Mouse (Mus musculus) limb, embryonic 11.5 days (tissue): ENCODE results near the gene Emilin2. TPM values are rescaled to one million over a fixed set of nuclear protein-coding genes. Genes with fewer than 3 reads are reported as not detected.

ENCODE experiments used
- ATAC-seq: fragments of 200-750 bp; cut with Nextera tagmentation; 2 replicates; pipeline ENCODE4 v1.8.0; 2017; ENCODE audit warnings: low read depth; ENCODE audit not compliant: insufficient number of reproducible peaks, low FRiP score, low TSS enrichment
- DNase-seq: peaks from one replicate; pipeline ENCODE4 v3.0.0-alpha.2; 2015; ENCODE audit warnings: low spot score
- H3K27ac ChIP-seq: fragments of 300-500 bp; sonication (generic); replicated peaks from 2 replicates; pipeline ENCODE4 v1.5.1; 2014; ENCODE audit warnings: low read depth, mild to moderate bottlenecking, low read length
- H3K27me3 ChIP-seq: fragments of 300-500 bp; sonication (generic); 2 replicates; pipeline ENCODE4 v1.6.1; 2014; ENCODE audit warnings: mild to moderate bottlenecking, low read length, mixed read lengths; ENCODE audit not compliant: control insufficient read depth, insufficient read depth
- H3K36me3 ChIP-seq: fragments of 300-500 bp; sonication (generic); 2 replicates; pipeline ENCODE4 v1.6.1; 2014; ENCODE audit warnings: mild to moderate bottlenecking, low read length, moderate library complexity, mixed read lengths; ENCODE audit not compliant: control insufficient read depth, insufficient read depth
- H3K4me1 ChIP-seq: fragments of 300-500 bp; sonication (generic); 2 replicates; pipeline ENCODE4 v1.6.1; 2014; ENCODE audit warnings: low read length, mixed read lengths; ENCODE audit not compliant: control insufficient read depth, insufficient read depth
- H3K4me2 ChIP-seq: fragments of 300-500 bp; sonication (generic); 2 replicates; pipeline ENCODE4 v1.6.1; 2014; ENCODE audit warnings: low read depth, mild to moderate bottlenecking, moderate library complexity; ENCODE audit not compliant: severe bottlenecking
- H3K4me3 ChIP-seq: fragments of 300-500 bp; sonication (generic); 2 replicates; pipeline ENCODE4 v1.5.1; 2014; ENCODE audit warnings: low read depth, low read length
- H3K9ac ChIP-seq: fragments of 300-500 bp; sonication (generic); 2 replicates; pipeline ENCODE4 v1.6.1; 2014; ENCODE audit warnings: mild to moderate bottlenecking, low read length
- H3K9me3 ChIP-seq: fragments of 300-500 bp; sonication (generic); 2 replicates; pipeline ENCODE4 v1.6.1; 2016; ENCODE audit warnings: low read length; ENCODE audit not compliant: control insufficient read depth
- WGBS: fragments of 180-500 bp; shearing (Covaris S2); extraction: QIAGEN DNeasy Blood & Tissue Kit; methylation state at CpG from one replicate; pipeline ENCODE4 v1.1.7; 2014; 5-methylcytosine and 5-hydroxymethylcytosine counted together
- polyA plus RNA-seq: library from polyadenylated mRNA; unstranded; fragments of >200 nt; fragmentation: Nextera tagmentation; extraction: Ambion mirVana; gene quantifications from 2 replicates; pipeline ENCODE4 v1.2.1, GENCODE M21; 2014

Gene Emilin2
- polyA plus RNA-seq, 1 experiment from 2014 or later = 15.8 TPM

DNA sequence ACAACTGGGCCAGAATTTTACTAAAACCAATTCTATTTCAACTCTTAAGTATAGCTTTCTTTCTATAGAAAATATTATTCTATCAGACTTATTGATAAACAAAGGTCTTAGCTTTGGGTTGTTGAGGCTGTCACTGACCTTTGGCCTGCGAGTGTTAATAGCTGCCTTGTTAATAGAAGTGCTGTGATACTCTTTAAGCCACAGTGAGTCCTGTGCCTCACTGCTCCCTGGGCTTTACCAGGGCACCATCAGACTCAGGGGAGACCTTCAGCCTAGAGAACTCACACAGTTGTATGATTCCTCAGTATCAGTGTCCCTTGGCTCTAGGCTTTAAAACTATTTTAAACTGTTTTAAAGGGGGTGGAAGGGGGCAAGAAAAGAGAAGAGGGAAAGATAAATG is 103.4 kb downstream of the Emilin2 start:
- Histone ChIP-seq H3K4me1 (0 out of 2 replicates have a peak, but pooled peaks cover 2% of the 10 kb centered on the region), H3K4me2 (no peak overlapping the region), H3K27me3 (no peaks in the 10 kb centered on the region), H3K9me3 (no peaks in the 10 kb centered on the region), H3K27ac (no peak overlapping the region), H3K9ac (no peak overlapping the region), H3K4me3 (no peak overlapping the region), H3K36me3 (no peaks in the 10 kb centered on the region)
- 87% methylated on average over 1 of the region's 1 CpGs for WGBS
- DNase-seq = no peak
- no peak for ATAC-seq

DNA sequence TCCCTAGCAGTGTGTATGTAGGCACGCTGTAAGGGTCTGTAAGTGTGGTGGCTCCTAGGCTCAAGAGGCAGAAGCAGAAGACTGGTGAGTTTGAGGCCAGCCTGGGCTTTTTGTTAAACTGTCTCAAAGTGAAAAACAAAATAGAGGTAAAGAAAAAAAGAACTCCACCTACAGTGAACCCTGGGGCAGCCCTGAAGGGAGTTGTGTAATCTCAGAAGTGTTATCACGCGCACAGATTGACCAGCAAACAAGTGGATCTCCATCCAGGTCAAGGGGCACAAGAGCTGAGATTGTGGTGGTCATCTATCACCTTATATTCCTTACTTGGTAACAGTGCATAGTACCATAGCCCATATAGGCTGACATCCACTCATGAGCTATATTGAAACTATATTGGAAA is 104.5 kb downstream of the Emilin2 start:
- Histone ChIP-seq H3K9ac (no peak overlapping the region), H3K27ac (no peak overlapping the region), H3K4me2 (no peak overlapping the region), H3K27me3 (no peaks in the 10 kb centered on the region), H3K4me3 (no peak overlapping the region), H3K9me3 (no peaks in the 10 kb centered on the region), H3K4me1 (peaks cover 3% of the 10 kb centered on the region; the same call in 1 of the 2 replicates), H3K36me3 (no peaks in the 10 kb centered on the region)
- 97% methylated on average over 3 of the region's 3 CpGs for WGBS
- no peak for ATAC-seq
- DNase-seq = no peak

DNA sequence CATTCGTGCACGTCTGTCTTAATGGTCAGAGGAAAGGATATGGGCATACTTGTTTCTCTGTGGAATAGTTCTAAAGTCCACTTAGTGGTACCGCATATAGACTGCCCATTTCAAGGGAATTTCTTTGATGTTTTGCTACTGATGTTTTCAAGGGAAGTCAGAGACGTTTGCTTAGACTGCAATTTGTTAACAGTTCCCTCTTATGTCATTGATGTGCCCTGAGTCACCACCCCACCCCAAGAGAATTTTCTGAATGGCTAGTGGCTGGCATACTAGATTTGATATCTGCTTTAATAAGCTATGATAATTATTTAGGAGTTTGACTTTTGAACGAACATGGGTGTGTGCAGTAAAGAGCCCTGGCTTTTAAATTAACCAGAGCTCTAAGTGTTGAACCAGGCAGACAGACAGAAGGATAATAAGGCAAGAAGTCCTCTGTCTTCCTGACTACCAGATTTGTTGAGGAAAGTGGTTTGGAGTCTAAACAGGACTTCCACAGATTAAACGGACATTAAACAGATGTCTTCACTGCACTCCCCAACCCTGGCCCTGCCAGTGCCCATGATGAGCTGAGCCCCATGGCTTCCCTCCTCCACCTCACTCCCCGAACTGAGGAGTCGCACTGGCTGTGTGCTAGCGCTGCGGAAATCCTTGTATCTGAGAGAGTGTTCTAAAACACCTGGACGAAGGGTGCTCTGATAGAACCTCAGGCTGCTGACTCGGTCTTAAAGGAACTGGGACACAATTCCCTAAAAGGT is 105.5 kb downstream of the Emilin2 start:
- Histone ChIP-seq H3K27me3 (no peaks in the 10 kb centered on the region), H3K27ac (no peak overlapping the region), H3K4me3 (no peak overlapping the region), H3K9ac (no peak overlapping the region), H3K9me3 (no peaks in the 10 kb centered on the region), H3K4me2 (no peak overlapping the region), H3K36me3 (no peaks in the 10 kb centered on the region), H3K4me1 (peaks cover 5% of the 10 kb centered on the region; the same call in 1 of the 2 replicates)
- ATAC-seq = no peak
- WGBS = 62% methylated on average over 12 of the region's 12 CpGs
- no peak for DNase-seq

DNA sequence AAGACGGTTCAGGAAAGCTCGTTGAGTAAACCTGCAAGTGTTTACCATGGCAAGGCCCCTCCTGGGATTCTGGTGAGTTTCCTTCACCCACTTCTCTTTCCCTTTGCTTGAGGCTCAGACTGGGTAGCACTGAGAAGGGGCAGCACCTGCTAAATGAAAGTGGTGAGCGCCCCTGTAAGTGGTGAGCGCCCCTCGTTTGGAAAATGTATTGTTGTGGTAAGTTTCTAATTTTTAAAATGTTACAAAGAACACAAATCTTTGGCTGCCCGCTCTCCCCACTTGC is 107.0 kb downstream of the Emilin2 start:
- Histone ChIP-seq H3K4me2 (no peak overlapping the region), H3K4me3 (no peak overlapping the region), H3K27ac (no peak overlapping the region), H3K9ac (no peak overlapping the region), H3K9me3 (no peaks in the 10 kb centered on the region), H3K4me1 (peaks cover 3% of the 10 kb centered on the region; the same call in 1 of the 2 replicates), H3K36me3 (no peaks in the 10 kb centered on the region), H3K27me3 (no peaks in the 10 kb centered on the region)
- no peak for DNase-seq
- 86% methylated on average over 6 of the region's 6 CpGs for WGBS
- no peak for ATAC-seq

DNA sequence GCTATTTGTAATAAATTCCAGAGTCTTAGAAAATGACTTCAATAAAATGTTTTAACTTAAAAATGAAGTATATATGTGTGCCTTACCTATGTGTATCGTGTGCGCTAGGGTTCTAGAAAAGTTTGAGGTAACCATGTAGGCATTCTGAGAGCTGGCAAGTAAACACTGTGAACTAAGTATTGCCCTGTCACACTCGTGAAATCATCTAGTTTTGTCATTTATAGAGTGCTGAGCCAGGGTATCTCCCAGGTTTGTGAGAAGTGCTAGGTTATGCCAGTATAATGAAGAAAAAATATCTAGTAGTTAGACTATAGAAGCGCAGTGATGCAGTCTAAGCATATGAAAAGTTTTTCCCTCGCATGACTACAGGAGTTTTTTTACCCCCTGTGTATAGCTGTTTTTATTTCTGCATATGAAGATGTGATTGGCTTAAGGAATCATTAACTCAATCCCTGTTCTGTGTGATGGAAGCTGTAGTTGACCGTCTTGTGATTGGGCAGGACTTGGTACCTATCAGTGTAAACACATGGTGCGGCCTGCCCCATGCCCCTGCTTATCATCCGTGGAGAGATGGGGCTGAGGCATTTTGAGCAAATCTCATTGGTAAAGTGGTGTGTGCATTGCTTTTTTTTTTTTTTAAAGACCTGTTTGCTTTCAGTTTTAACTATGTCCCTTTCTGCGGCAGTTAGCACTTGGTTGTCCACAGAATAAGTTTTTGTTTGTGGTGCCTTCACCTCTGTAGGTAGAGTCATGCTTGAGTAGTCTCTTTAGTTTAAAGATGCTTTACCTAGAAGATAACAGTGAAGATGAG is 107.6 kb downstream of the Emilin2 start:
- H3K9ac ChIP-seq = no peak overlapping the region
- no peak overlapping the region for H3K27ac ChIP-seq
- ATAC-seq = no peak
- no peaks in the 10 kb centered on the region for H3K9me3 ChIP-seq
- H3K4me1 ChIP-seq = peaks cover 3% of the 10 kb centered on the region; the same call in 1 of the 2 replicates
- H3K36me3 ChIP-seq = no peaks in the 10 kb centered on the region
- H3K4me2 ChIP-seq = no peak overlapping the region
- DNase-seq = no peak
- no peak overlapping the region for H3K4me3 ChIP-seq
- 91% methylated on average over 9 of the region's 9 CpGs for WGBS
- H3K27me3 ChIP-seq = no peaks in the 10 kb centered on the region

Other genes with a start within 250 kb of the Emilin2 start
- 48.1 and 54.8 TPM in 2 replicates for gene Lpin2, start 129.4 kb downstream of the Emilin2 start, polyA plus RNA-seq
- 3.3 and 4.7 TPM in 2 replicates for gene Gm4707, start 147.9 kb upstream of the Emilin2 start, polyA plus RNA-seq
- gene Smchd1, start 163.4 kb upstream of the Emilin2 start, polyA plus RNA-seq = 96.3 and 104 TPM in 2 replicates
- gene Ndc80, start 214.9 kb upstream of the Emilin2 start, polyA plus RNA-seq = 66.3 and 70.6 TPM in 2 replicates
- 0.96 and 0.97 TPM in 2 replicates for gene Spdya, start 240.1 kb upstream of the Emilin2 start, polyA plus RNA-seq